Mouse (Mus musculus) spleen, postnatal 10 days (tissue): ENCODE data around the gene Fstl3.

Experiments
- DNase-seq, 2 experiments: peaks; one replicate each; pipeline ENCODE4 v3.0.0; 2021 to 2022; ENCODE audit warnings: low spot score in 2 of 2

The Fstl3 gene

GRCm38 (mm10) chr10:79783920-79784800 lies 7.1 kb downstream of the Fstl3 start:
- peak in 1 of 2 experiments; percentile 78 for DNase-seq

- DNase-seq: peak; percentile 82 to 89
These were observed 11.5 kb downstream of the Fstl3 start for GRCm38 (mm10) chr10:79788386-79789158.

DNA sequence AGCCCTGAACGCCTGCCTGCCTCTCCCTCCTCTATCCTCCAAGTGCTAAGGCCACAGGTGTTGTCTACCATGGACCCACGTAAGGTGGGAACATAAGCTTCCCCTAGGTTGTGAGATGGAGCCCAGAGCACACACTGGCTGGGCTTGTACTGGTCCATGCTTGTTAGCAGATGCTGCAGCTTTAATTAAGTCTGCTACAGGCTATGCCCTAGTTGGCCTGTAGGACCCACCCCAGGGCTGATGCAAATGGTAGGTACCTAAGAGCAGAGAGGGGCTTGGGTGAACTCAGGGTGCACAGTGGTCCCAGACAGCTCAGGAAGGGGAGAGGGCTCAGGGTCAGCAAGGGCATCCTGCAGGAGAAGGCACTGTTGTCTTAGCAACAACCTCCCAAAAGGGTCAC lies 12.5 kb downstream of the Fstl3 start:
- no peak for DNase-seq

DNA sequence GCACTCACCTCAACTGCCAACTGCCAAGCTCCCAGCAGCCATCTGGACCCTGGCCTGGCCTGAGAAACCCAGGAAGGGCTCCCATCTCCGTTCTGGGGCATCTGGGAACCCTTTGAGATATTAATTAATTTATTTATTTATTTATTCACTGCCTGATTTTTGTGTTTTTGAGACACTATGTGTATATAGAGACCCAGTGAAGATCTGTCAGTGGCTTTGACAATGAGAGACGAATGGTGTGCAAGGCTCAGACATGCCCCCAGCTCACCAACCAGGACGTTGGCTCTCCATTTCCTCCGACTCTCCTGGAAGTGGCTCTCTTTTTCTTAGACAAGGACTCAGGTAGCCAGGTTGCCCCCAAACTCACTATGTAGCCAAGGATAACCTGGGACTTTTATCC lies 13.8 kb downstream of the Fstl3 start, which contains the start of gene Prss57:
TSS of gene Prss57 (minus strand) at position 101 of the 400 bp plus-strand sequence.
- no peak for DNase-seq

DNA sequence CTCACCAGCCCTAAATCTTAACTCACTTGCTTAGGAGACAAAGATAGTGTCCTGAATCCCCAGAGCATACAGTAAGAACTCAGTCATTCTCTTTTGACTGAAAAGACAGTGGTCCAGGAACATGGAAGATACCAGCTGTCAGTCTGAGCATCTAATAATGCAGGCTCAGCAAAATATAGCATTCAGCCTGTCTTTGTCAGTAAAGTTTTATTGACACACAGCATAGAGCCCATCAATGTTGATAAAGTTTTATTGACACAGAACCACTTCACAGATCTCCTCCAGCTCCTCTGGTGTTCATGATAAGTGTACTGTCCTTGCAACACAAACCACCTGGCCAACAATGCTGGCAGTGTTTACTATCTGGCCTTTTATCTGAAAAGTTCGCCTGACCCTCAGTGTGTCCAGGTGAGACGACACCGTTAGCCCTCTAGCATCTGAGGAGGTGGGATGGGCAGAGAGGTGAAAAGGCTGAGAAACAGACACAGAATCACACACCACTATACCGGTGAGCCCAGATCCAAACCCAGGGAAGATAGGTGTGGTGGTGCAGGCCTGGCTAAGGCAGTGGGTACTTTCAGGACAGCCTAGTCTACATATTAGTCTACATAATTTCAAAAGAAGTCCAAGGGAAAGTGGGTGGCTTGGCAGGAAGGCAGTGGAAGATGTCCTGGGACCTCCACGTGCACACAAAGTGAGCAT lies 15.4 kb downstream of the Fstl3 start:
- no peak for DNase-seq

- DNase-seq: peak; percentile 83 to 89
These were observed 16.1 kb downstream of the Fstl3 start, which contains the start of gene Palm for GRCm38 (mm10) chr10:79793051-79793737. Gene Palm (plus strand): TSS chr10:79793572.

- DNase-seq: peak in 1 of 2 experiments; percentile 47
These were observed 16.8 kb downstream of the Fstl3 start for GRCm38 (mm10) chr10:79793738-79794490.

GRCm38 (mm10) chr10:79794491-79794931 lies 17.4 kb downstream of the Fstl3 start:
- no peak for DNase-seq

- DNase-seq: no peak
These were observed 18.8 kb downstream of the Fstl3 start for GRCm38 (mm10) chr10:79795905-79796304.

DNA sequence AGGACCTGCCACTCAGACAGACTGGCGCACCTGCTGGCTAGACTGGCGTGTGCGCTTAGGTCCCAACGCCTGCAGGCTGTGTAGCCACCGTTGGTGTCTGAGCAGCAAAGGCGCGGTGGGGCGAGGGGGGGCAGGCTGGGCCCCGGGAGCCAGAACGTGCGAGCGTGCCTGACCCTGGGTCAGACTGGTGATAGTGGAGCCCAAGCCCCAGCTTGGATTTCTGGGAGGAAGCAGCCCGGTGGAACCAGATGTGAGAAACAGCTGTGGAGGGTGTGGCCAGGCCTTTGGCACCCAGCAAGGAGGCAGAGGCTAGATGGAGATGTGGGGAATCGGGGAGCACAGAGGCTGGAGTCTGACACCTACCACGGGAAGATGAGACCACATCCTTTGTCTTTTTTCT lies 20.3 kb downstream of the Fstl3 start:
- no peak for DNase-seq

GRCm38 (mm10) chr10:79798289-79798928 lies 21.3 kb downstream of the Fstl3 start:
- DNase-seq: peak in 1 of 2 experiments; percentile 56

- DNase-seq: no peak
These were observed 23.4 kb downstream of the Fstl3 start for GRCm38 (mm10) chr10:79800508-79800907.

DNA sequence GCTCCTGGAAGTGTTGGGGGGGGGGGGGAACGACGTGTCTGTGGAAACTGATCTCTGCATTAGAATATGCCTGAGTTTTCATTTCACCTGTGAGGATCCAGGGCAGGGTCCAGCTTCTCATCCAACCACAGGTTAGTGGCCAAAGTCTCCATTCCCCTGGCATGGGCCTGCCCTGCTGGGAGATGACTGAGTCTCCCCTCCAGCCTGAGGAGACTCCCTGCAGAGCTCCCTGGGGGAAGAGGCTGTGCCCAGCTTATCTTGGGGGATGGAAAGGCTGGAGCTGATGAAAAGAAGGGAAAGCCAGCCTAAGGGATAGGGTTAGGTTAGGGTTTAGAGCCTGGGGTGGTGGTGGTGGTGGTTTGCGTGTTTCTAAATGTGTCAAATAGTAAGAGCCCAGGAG lies 24.8 kb downstream of the Fstl3 start:
- no peak for DNase-seq

- no peak for DNase-seq
These were observed 25.4 kb downstream of the Fstl3 start for GRCm38 (mm10) chr10:79802331-79802971.

DNA sequence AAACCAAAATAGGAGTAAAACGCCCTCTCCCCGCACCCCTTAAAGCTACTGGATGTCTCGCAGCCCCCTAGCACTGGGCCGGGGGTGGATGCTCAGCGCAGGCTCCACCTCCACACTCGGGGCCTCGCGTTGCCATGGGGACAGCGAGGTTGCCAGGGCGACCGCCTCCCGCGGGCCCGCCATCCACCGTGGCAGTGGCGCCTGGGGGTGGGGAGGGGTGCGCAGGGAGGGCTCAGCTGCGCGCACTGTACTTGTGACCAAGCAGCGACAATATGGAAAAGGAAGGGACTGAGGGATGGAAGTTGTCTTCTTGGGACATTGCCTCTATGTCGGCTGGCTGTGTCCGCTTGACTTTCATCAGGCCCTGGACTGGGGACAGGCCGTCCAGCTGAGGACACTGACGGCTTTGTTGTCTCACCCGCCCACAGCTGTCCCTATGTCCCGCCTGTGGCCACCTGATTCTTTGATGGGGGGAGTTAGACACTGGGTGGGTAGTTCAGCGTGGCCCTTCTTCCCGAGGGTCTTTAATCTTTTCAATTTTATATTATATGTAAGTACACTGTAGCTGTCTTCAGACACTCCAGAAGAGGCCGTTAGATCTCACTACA lies 26.7 kb downstream of the Fstl3 start:
- no peak for DNase-seq

GRCm38 (mm10) chr10:79805636-79806035 lies 28.6 kb downstream of the Fstl3 start:
- DNase-seq: no peak

DNA sequence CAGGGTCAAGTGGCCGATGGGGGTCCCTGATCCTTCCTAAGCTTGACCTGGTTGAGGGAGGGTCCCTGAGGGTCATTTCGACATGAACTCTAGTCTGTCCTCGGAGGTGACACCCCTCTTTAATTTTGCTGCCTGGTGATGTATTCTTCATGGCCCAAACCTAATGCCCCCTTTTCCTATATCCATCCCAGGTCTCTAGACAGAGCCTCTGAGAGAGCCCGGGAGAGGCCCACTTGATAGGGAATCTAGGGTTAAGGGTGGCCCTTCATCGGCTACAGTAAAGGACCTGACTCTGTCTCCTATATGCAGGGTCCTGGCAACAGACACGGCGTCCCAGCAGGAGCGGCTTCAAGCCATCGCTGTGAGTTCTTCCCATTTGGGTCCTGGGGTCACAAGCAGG lies 29.3 kb downstream of the Fstl3 start:
- DNase-seq: no peak

DNA sequence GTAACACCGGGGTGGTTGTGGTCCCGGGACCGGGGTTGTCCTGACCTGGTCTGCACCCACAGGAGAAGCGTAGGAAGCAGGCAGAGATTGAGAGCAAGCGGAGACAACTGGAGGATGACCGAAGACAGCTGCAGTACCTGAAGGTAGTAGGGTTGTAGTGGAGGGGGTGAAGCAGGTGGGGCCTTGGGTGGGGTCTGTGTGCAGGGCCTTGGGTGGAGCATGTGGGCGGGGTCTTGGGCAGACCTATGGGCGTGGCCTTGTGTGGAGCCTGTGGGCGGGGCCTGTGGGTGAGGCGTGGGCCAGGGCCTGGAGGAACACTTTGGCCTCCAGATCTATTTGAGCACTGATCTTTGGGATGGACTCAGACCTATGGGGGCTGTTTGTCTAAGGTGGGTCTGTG lies 29.9 kb downstream of the Fstl3 start:
- no peak for DNase-seq

GRCm38 (mm10) chr10:79807826-79808225 lies 30.8 kb downstream of the Fstl3 start:
- no peak for DNase-seq
